Mouse (Mus musculus): ENCODE measurements around the gene Pde4c. TPM values are rescaled to one million over a fixed set of nuclear protein-coding genes. Genes with fewer than 3 reads are reported as not detected.

The Pde4c gene
- total and polyA plus RNA-seq, 3 experiments, result 2.3 to 6.5 (median 4.7) TPM

DNA sequence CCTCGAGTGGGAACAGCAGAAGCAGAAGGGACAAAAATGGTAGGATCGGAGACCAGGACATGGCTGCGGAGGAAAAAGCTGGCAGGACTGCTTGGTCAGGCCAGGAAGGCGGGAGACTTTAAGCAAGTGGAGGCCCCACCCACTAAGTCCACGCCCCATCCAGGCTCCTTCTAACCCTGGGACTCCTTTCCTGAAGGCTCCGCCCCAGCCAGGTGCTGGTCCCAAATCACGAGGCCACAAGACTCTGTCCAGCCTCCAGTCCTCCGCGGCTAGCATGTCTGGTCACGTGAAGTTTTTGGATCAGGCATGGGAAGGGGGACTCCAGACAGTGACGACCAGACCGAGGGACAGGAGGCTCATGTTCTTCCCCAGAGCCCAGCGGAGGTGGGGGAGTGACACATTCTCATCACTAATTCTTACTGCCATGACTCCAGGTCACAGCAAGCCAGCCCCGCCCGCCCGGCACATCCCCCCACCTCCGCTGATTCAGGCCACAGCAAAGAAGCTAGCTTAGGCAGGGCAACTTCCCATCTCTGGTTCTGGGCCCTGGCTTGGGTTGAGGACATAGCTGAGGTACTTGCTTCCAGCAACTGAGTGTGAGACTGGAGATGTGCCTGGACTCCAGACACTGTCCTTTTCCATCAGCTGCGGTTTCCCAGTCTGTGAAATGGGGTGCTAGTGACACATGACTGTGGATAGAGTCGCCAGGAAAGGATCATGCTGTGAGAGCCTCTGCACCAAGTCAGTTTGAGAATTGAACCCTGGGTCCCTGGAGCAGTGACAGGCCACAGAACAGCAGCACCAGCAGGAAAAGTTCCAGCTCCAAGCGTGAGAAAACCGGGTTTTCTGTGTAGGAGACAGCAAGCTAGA, 43.3 kb downstream of the Pde4c start (continued):
- TF ChIP-seq KAT2A (IDR thresholded peaks at IDR 0.05; ENCODE audit: insufficient replicate concordance, low read length) (no peak), ZMIZ1 (IDR thresholded peaks at IDR 0.05; ENCODE audit: low read depth, low read length) (peak; percentile 89), NRF1 (IDR thresholded peaks at IDR 0.05; ENCODE audit: low read depth, low read length) (no peak)

DNA sequence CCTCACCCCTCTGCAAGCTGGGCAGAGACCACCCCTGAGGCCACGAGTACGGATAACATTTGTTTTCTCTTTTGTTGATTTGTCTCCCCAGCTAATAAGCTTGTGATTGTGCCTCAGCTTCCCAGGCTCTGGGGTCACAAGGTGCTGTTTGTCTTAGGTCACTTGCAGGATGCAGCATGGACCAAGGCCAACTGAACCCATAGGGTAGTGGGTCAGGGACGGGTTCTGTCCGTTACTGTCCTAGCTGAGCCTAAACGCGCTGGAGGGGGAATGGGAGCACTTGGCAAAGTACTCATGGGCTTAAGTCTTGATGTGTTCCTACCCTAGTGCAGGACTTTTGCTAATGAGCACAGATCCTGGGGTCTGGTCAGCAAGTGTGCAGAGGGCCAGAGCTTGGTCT, 44.0 kb downstream of the Pde4c start:
- H3K9ac ChIP-seq (ENCODE audit: insufficient read depth, low read depth), result no peak overlapping the region
- H3K27me3 ChIP-seq (replicated peaks), result no peaks in the 10 kb centered on the region
- DNase-seq (ENCODE audit: extremely low read depth), result no peak
- in situ Hi-C loops (cut with MboI; ENCODE audit: low pct_ligation_motif_present, low pct_unique_long_range_greater_than_20kb, low sequenced_read_pairs) (loop anchor here (5.0 kb wide), 1 partner anchor 35 kb away; no protein-coding TSS in a partner anchor), dilution Hi-C loops (cut with MboI; ENCODE audit: extremely low pct_ligation_motif_present, extremely low pct_unique_long_range_greater_than_20kb, low sequenced_read_pairs) (no loop called here)
- H3K4me3 ChIP-seq (replicated peaks in 1 of 3; ENCODE audit: low read depth in 2 of 3, low read length in 2 of 3, poor library complexity in 1 of 3), result no peak overlapping the region
- no peak for TF ChIP-seq RCOR1 (conservative IDR thresholded peaks at IDR 0.05; ENCODE audit: low read depth, low read length)
- TF ChIP-seq ZC3H11A (IDR thresholded peaks at IDR 0.05; ENCODE audit: low read depth, low read length), result no peak
- TF ChIP-seq RAD21 (IDR thresholded peaks at IDR 0.05; ENCODE audit: low read depth, low read length), result no peak
- TF ChIP-seq MYC (IDR thresholded peaks at IDR 0.05; ENCODE audit: low read depth, low read length), result no peak
- TF ChIP-seq IRF4 (IDR thresholded peaks at IDR 0.05; ENCODE audit: low read depth, low read length), result no peak
- TF ChIP-seq JUN (IDR thresholded peaks at IDR 0.05; ENCODE audit: insufficient read depth, low read depth, low read length), result no peak
- no peak for TF ChIP-seq JUND (conservative IDR thresholded peaks at IDR 0.05; ENCODE audit: low read depth, low read length)
- TF ChIP-seq SMC3 (IDR thresholded peaks at IDR 0.05; ENCODE audit: low read depth, low read length), result no peak
- no peak for TF ChIP-seq ZKSCAN1 (IDR thresholded peaks at IDR 0.05; ENCODE audit: borderline replicate concordance, low read depth, low read length)
- TF ChIP-seq MAX (IDR thresholded peaks at IDR 0.05; ENCODE audit: low read length), result no peak
- TF ChIP-seq ZNF384 (IDR thresholded peaks at IDR 0.05; ENCODE audit: low read depth, low read length), result no peak
- no peak for TF ChIP-seq NRF1 (IDR thresholded peaks at IDR 0.05; ENCODE audit: low read depth, low read length)
- no peak for TF ChIP-seq MXI1 (IDR thresholded peaks at IDR 0.05; ENCODE audit: low read depth, low read length)
- no peak for TF ChIP-seq NELFE (IDR thresholded peaks at IDR 0.05; ENCODE audit: low read depth, low read length)
- no peak for TF ChIP-seq SIN3A (IDR thresholded peaks at IDR 0.05; ENCODE audit: low read length)
- no peak for TF ChIP-seq ELF1 (IDR thresholded peaks at IDR 0.05; ENCODE audit: low read depth, low read length)
- H3K27ac ChIP-seq (ENCODE audit: insufficient read depth, low read depth), result peak overlapping the region; percentile 49; the same call in 1 of the 2 replicates
- no peaks in the 10 kb centered on the region for H3K79me2 ChIP-seq (replicated peaks; ENCODE audit: control insufficient read depth, extremely low read depth, insufficient read depth, poor library complexity, severe bottlenecking)
- H3K9me3 ChIP-seq (replicated peaks; ENCODE audit: low read length), result no peaks in the 10 kb centered on the region
- peaks cover 38 to 75% of the 10 kb centered on the region in 2 experiments for H3K4me1 ChIP-seq (ENCODE audit: control insufficient read depth in 1 of 2, insufficient read depth in 2 of 2)
- H3K4me2 ChIP-seq (ENCODE audit: insufficient read depth, low read depth, poor library complexity, severe bottlenecking), result 0 out of 2 replicates have a peak overlapping the region, but pooled peaks have one; percentile 17
- H3K36me3 ChIP-seq (replicated peaks in 1 of 2; ENCODE audit: control insufficient read depth in 1 of 2, insufficient read depth in 1 of 2, low read length in 1 of 2), result peaks cover 44 to 68% of the 10 kb centered on the region in 2 experiments

Measured in CH12.LX (cell line).